Mouse (Mus musculus) limb, embryonic 15.5 days (tissue): ENCODE measurements around the gene Syt9. TPM values are rescaled to one million over a fixed set of nuclear protein-coding genes. Genes with fewer than 3 reads are reported as not detected.
"Not testable (repeated sequence)": the region's sequence is repeated elsewhere in the genome, so short reads cannot be mapped to it uniquely, and the experiment has no call there.

Source experiments
- ATAC-seq: fragments of 200-750 bp; cut with Nextera tagmentation; 2 replicates; pipeline ENCODE4 v1.8.0; 2017; ENCODE audit warnings: low read depth, moderate TSS enrichment; ENCODE audit not compliant: insufficient number of reproducible peaks, low FRiP score, low TSS enrichment
- H3K27ac ChIP-seq: fragments of 300-500 bp; sonication (generic); 2 replicates; pipeline ENCODE4 v1.5.1; 2015; ENCODE audit warnings: moderate library complexity, mild to moderate bottlenecking, inconsistent platforms
- H3K27me3 ChIP-seq: fragments of 300-500 bp; sonication (generic); 2 replicates; pipeline ENCODE4 v1.6.1; 2015; ENCODE audit warnings: inconsistent platforms
- H3K36me3 ChIP-seq: fragments of 300-500 bp; sonication (generic); 2 replicates; pipeline ENCODE4 v1.6.1; 2015; ENCODE audit warnings: inconsistent platforms
- H3K4me1 ChIP-seq: fragments of 300-500 bp; sonication (generic); 2 replicates; pipeline ENCODE4 v1.6.1; 2015; ENCODE audit warnings: inconsistent platforms
- H3K4me2 ChIP-seq: fragments of 300-500 bp; sonication (generic); 2 replicates; pipeline ENCODE4 v1.6.1; 2015; ENCODE audit warnings: mild to moderate bottlenecking, inconsistent platforms
- H3K4me3 ChIP-seq: fragments of 300-500 bp; sonication (generic); 2 replicates; pipeline ENCODE4 v1.5.1; 2015; ENCODE audit warnings: mild to moderate bottlenecking, inconsistent platforms
- H3K9ac ChIP-seq: fragments of 300-500 bp; sonication (generic); 2 replicates; pipeline ENCODE4 v1.6.1; 2015; ENCODE audit warnings: inconsistent platforms
- H3K9me3 ChIP-seq: fragments of 300-500 bp; sonication (generic); 2 replicates; pipeline ENCODE4 v1.6.1; 2016; ENCODE audit warnings: inconsistent platforms
- WGBS: fragments of 180-500 bp; shearing (Covaris S2); methylation state at CpG from one replicate; pipeline ENCODE4 v1.1.7; 2015; 5-methylcytosine and 5-hydroxymethylcytosine counted together
- polyA plus RNA-seq: library from polyadenylated mRNA; unstranded; fragments of >200 nt; fragmentation: Nextera tagmentation; extraction: Ambion mirVana; gene quantifications from 2 replicates; pipeline ENCODE4 v1.2.1, GENCODE M21; 2015

The Syt9 gene
- polyA plus RNA-seq, 1 experiment from 2014 or later, result 3.2 TPM

DNA sequence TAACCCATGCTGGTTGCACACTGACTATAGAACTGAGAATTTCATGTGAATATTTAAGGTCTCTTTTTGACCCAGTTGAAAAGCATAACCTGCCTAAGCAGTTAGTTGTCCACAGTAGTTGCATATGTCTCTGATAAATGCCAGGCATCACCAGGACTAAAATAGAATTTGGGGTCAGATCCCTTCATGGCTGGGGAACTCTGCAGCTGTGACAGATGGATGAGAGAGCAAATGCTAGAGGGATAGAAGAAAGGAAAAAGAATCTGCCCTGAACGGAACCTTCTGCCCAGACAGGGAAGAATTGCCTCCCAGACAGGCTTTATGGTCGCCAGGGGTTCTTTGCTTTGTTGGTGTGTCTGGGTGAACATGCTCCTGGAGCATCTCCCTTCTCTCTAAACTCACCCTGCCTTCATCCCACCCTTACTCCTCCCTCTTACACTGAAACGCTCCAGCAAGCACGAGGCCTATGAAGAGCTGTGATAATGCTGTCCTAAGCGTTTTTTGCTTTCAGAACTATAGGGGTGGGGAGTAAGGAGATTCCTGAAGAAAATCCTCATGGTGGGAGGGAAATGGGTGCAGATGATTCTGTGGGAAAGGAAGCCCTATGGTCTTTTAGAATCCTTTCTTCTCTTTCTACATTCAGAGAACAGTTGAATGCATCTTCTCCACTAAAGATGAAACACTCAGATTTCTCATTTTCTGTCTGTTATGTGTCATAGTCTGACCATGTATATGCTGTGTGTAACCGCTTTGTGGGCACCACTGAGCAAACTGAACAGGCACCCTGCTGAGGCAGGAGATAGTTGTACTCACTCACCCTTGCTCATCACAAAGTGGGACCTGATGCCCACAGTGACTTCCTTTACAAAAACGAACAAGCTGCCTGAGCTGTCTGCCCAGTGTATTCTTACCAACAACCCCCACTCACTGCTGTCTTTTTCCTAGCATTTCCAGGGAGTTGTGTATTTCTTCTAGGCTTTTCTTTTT is 108.7 kb downstream of the Syt9 start:
- Histone ChIP-seq H3K36me3 (no peaks in the 10 kb centered on the region), H3K27ac (no peak overlapping the region), H3K4me1 (no peaks in the 10 kb centered on the region), H3K4me3 (no peak overlapping the region), H3K4me2 (no peak overlapping the region), H3K9me3 (no peaks in the 10 kb centered on the region), H3K9ac (no peak overlapping the region), H3K27me3 (no peaks in the 10 kb centered on the region)
- 61% methylated on average over 7 of the region's 7 CpGs for WGBS
- ATAC-seq, result no peak

DNA sequence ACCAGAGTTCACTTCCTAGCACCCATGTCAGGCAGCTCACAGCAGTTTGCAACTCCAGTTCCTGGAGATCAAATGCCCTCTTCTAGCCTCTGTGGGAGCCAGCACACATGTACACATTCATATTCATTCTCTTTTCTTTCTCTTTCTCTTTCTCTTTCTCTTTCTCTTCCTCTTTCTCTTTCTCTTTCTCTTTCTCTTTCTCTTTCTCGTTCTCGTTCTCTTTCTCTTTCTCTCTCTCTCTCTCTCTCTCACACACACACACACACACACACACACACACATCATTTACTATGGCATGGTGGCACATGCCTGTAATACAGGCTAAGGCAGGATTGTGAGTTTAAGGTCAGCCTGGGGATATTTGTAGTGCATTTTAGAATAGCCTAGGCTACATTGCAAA is 115.2 kb downstream of the Syt9 start:
- H3K9me3 ChIP-seq, ATAC-seq, H3K4me3 ChIP-seq, H3K27me3 ChIP-seq, H3K36me3 ChIP-seq, H3K4me1 ChIP-seq, H3K9ac ChIP-seq, H3K4me2 ChIP-seq, H3K27ac ChIP-seq: not testable (repeated sequence)
- 90% methylated on average over 2 of the region's 2 CpGs for WGBS

- no peak for ATAC-seq
- no peak overlapping the region for H3K9ac ChIP-seq
- H3K4me1 ChIP-seq, result no peaks in the 10 kb centered on the region
- H3K27ac ChIP-seq, result no peak overlapping the region
- H3K9me3 ChIP-seq, result no peaks in the 10 kb centered on the region
- H3K27me3 ChIP-seq, result no peaks in the 10 kb centered on the region
- no peak overlapping the region for H3K4me3 ChIP-seq
- H3K4me2 ChIP-seq, result no peak overlapping the region
- H3K36me3 ChIP-seq, result no peaks in the 10 kb centered on the region
Measured at GRCm38 (mm10) chr7:107495428-107495827, 124.9 kb downstream of the Syt9 start.

- Histone ChIP-seq H3K9me3 (no peaks in the 10 kb centered on the region), H3K27ac (no peak overlapping the region), H3K36me3 (no peaks in the 10 kb centered on the region), H3K4me1 (no peaks in the 10 kb centered on the region), H3K4me2 (no peak overlapping the region), H3K9ac (no peak overlapping the region), H3K4me3 (no peak overlapping the region), H3K27me3 (no peaks in the 10 kb centered on the region)
- no peak for ATAC-seq
- 69% methylated on average over 7 of the region's 7 CpGs for WGBS
Measured at GRCm38 (mm10) chr7:107496923-107497322, 126.4 kb downstream of the Syt9 start.

GRCm38 (mm10) chr7:107500641-107501040 is 130.1 kb downstream of the Syt9 start:
- Histone ChIP-seq H3K9me3 (no peaks in the 10 kb centered on the region), H3K4me1 (no peaks in the 10 kb centered on the region), H3K4me2 (no peak overlapping the region), H3K36me3 (no peaks in the 10 kb centered on the region), H3K27me3 (no peaks in the 10 kb centered on the region), H3K9ac (no peak overlapping the region), H3K4me3 (no peak overlapping the region), H3K27ac (no peak overlapping the region)
- no peak for ATAC-seq
- 69% methylated on average over 7 of the region's 7 CpGs for WGBS

DNA sequence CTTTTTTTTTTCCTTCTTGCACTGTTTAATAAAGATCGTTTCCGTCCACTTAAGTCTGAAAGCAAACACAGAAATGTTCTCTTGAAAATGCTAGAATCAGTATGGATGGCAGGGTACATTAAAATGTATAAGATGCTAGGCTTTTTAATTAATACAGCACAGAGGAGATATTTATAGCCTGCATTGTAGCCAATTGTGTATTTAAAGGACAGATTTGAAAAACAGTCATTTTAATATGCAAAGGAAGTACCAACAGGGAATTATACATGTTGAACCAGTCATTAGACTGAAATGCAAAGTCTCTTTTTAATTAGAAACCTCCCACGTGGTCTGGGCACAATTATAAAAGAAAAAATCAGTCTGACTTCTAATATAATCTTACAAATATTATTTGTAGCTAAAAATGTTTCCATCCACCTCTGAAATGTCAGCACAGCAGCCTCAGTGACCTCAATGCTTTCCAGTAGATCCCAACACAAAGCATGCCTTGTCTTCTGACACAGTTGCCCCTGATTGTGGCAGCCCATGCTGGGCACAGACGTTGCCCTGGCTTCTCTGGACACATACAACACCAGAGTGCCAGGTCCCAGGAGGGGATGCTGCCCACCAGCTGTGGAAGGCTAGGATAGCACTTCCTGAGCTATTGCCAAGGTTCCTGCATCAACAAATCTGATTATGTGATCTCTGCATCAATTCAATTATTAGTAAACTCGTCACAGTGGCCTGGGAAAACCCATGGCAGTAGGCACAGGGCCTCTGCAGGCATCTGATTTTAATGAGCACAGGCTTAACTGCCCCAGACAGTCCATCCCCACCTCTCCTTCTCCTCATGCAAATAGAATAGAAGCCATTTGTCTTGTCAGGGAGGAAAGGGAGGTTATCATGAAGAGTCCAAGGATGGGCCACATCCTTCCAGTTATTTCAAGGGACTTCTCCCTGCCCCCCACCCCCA is 134.5 kb downstream of the Syt9 start:
- WGBS, result 49% methylated on average over 5 of the region's 5 CpGs
- no peak overlapping the region for H3K27ac ChIP-seq
- no peak overlapping the region for H3K4me3 ChIP-seq
- no peaks in the 10 kb centered on the region for H3K4me1 ChIP-seq
- H3K9ac ChIP-seq, result no peak overlapping the region
- H3K9me3 ChIP-seq, result no peaks in the 10 kb centered on the region
- H3K36me3 ChIP-seq, result no peaks in the 10 kb centered on the region
- ATAC-seq, result no peak
- H3K27me3 ChIP-seq, result no peaks in the 10 kb centered on the region
- no peak overlapping the region for H3K4me2 ChIP-seq

- H3K9me3 ChIP-seq, result no peaks in the 10 kb centered on the region
- WGBS, result 78% methylated on average over 3 of the region's 3 CpGs
- ATAC-seq, result no peak
- no peak overlapping the region for H3K9ac ChIP-seq
- H3K4me2 ChIP-seq, result no peak overlapping the region
- no peak overlapping the region for H3K4me3 ChIP-seq
- no peaks in the 10 kb centered on the region for H3K27me3 ChIP-seq
- H3K4me1 ChIP-seq, result no peaks in the 10 kb centered on the region
- no peaks in the 10 kb centered on the region for H3K36me3 ChIP-seq
- no peak overlapping the region for H3K27ac ChIP-seq
Measured at GRCm38 (mm10) chr7:107507920-107508319, 137.4 kb downstream of the Syt9 start.

DNA sequence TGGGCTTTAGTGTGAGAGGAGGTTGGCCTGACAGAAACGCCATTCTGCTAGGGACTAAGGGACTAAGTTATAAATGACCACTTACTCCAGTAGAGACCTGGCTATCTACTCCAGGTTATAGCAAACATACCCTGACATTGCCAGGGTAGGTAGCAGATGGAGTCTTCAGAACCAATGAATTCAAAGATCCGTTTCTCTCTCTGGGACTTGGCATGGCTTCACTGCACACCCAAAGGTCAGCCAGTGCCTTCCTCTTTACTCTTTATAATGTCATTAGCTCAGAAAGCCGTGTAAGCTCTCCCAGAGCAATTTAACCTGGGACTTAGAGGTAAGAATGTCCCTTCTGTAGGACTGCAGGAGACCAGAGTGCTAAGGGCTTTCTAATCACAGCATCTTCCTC is 139.2 kb downstream of the Syt9 start:
- H3K27ac ChIP-seq, result no peak overlapping the region
- no peaks in the 10 kb centered on the region for H3K4me1 ChIP-seq
- no peak overlapping the region for H3K4me2 ChIP-seq
- H3K9me3 ChIP-seq, result no peaks in the 10 kb centered on the region
- no peak overlapping the region for H3K9ac ChIP-seq
- 66% methylated on average over 3 of the region's 3 CpGs for WGBS
- H3K36me3 ChIP-seq, result no peaks in the 10 kb centered on the region
- ATAC-seq, result no peak
- no peak overlapping the region for H3K4me3 ChIP-seq
- no peaks in the 10 kb centered on the region for H3K27me3 ChIP-seq

DNA sequence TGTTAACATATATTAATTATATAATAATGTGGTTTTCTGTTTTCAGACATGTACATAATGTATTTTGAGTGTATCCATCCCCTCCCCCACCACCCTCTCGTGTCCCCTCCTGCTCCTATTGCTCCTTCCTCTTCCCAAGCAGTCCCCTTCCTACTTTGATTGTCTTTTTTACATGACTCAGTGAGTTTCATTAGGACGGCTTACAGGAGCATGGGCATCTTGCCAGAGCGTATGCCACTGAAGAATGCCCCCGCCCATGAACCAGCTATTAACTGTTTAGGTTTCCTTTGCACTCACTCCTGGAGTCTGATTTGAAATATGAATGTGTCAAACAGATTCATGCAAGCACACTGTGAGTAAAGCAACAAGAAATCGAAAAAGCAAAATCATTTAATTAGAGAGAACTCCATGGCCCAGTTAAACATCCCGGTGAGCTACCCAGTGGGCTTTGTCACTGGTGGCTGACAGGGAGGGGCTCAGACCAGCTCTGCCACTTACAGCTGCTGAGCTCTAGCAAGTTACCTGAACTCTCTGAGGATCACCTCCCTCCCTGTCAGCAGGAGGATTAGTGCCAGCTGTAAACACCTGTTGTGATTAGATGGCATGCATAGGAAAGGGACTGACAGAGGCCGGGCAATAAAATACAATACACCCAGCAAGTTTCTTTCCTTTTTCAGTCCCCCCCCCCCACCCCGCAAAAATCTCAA is 146.3 kb downstream of the Syt9 start:
- no peaks in the 10 kb centered on the region for H3K36me3 ChIP-seq
- H3K9ac ChIP-seq, result no peak overlapping the region
- no peak overlapping the region for H3K4me3 ChIP-seq
- H3K27me3 ChIP-seq, result no peaks in the 10 kb centered on the region
- peaks cover 6% of the 10 kb centered on the region for H3K4me1 ChIP-seq
- no peak overlapping the region for H3K4me2 ChIP-seq
- 0 out of 2 replicates have a peak, but pooled peaks have one; percentile 40 for ATAC-seq
- no peaks in the 10 kb centered on the region for H3K9me3 ChIP-seq
- 25% methylated on average over 8 of the region's 8 CpGs for WGBS
- no peak overlapping the region for H3K27ac ChIP-seq

DNA sequence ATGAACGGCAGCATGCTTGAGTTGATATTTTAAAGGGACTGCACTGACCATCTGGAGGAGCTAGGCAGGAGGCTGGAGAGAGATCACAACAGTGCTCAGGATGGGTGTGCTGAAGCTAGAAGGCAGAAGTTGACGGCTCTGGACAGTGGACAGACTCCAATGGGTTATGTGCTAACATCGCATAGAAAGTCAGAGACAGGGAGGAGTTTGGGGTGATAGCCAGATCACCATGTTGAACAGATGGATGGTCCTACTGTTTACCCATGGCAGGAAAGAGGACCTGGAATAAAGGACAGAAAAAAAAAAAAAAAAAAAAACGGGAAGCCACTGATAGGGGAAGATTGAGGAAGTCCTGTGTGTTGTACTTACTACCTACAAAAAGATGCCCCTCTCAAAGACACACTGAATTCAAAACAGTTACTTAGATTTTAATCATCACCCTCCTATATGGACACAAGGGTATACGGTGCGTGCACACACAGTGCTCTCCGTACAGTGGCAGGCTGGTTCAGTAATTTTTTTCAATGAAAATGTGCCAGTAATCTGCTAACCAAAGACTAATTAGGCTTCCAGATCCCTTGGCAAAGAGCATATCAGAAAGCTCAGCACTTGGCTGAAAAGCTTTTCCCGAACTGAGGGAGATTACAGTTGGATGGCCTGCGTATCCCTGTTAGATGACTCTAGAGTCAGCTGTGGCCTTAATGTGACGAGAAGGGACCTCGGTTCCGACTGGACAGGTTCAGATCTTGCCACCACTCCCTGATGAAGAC is 148.9 kb downstream of the Syt9 start:
- Histone ChIP-seq H3K27me3 (no peaks in the 10 kb centered on the region), H3K27ac (no peak overlapping the region), H3K4me3 (no peak overlapping the region), H3K9ac (no peak overlapping the region), H3K4me2 (no peak overlapping the region), H3K9me3 (no peaks in the 10 kb centered on the region), H3K4me1 (peaks cover 6% of the 10 kb centered on the region), H3K36me3 (no peaks in the 10 kb centered on the region)
- no peak for ATAC-seq
- 81% methylated on average over 12 of the region's 12 CpGs for WGBS

DNA sequence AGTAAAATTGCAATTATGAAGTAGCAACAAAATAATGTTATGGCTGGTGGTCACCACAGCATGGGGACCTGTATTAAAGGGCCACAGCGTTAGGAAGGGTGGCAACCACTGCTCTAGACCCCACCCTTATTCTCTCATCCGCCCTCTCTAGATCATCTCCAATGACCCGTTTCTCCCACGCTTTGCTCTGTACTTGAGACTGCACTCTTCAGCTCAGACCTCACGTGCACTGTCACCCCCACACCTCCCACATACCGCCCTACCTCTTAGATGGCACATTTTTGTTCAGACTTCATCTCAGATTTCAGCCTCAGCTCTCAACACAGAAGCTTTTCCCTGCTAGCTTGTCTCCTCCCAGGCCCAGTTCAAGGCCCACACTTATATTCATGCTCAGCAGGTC is 150.9 kb downstream of the Syt9 start:
- WGBS, result 81% methylated on average over 6 of the region's 6 CpGs

More for the DNA sequence above, 150.9 kb downstream of the Syt9 start:
- no peak overlapping the region for H3K9ac ChIP-seq
- no peak overlapping the region for H3K27ac ChIP-seq
- peaks cover 6% of the 10 kb centered on the region for H3K4me1 ChIP-seq
- H3K9me3 ChIP-seq, result no peaks in the 10 kb centered on the region
- ATAC-seq, result no peak
- no peaks in the 10 kb centered on the region for H3K36me3 ChIP-seq
- no peaks in the 10 kb centered on the region for H3K27me3 ChIP-seq
- H3K4me2 ChIP-seq, result no peak overlapping the region
- no peak overlapping the region for H3K4me3 ChIP-seq
